Mouse (Mus musculus) heart, embryonic 11.5 days (tissue): ENCODE results near the gene Anks1. TPM values are rescaled to one million over a fixed set of nuclear protein-coding genes. Genes with fewer than 3 reads are reported as not detected.

Experiments
- ATAC-seq: fragments of 200-750 bp; cut with Nextera tagmentation; replicated peaks from 2 replicates; pipeline ENCODE4 v1.8.0; 2017; ENCODE audit warnings: moderate library complexity; ENCODE audit not compliant: insufficient number of reproducible peaks, low FRiP score, low TSS enrichment
- H3K27ac ChIP-seq: fragments of 300-500 bp; sonication (generic); 2 replicates; pipeline ENCODE4 v1.5.1; 2014; ENCODE audit warnings: mild to moderate bottlenecking, low read depth, low read length
- H3K27me3 ChIP-seq: fragments of 300-500 bp; sonication (generic); 2 replicates; pipeline ENCODE4 v1.6.1; 2014; ENCODE audit warnings: mild to moderate bottlenecking, low read length, mixed read lengths; ENCODE audit not compliant: control insufficient read depth, insufficient read depth
- H3K36me3 ChIP-seq: fragments of 300-500 bp; sonication (generic); 2 replicates; pipeline ENCODE4 v1.6.1; 2014; ENCODE audit warnings: mild to moderate bottlenecking, low read length, moderate library complexity, mixed read lengths; ENCODE audit not compliant: control insufficient read depth, insufficient read depth
- H3K4me1 ChIP-seq: fragments of 300-500 bp; sonication (generic); 2 replicates; pipeline ENCODE4 v1.6.1; 2014; ENCODE audit warnings: low read length; ENCODE audit not compliant: control insufficient read depth, insufficient read depth
- H3K4me2 ChIP-seq: fragments of 300-500 bp; sonication (generic); 2 replicates; pipeline ENCODE4 v1.6.1; 2014; ENCODE audit warnings: mild to moderate bottlenecking, moderate library complexity
- H3K4me3 ChIP-seq: fragments of 300-500 bp; sonication (generic); 2 replicates; pipeline ENCODE4 v1.5.1; 2014; ENCODE audit warnings: low read depth, low read length
- H3K9ac ChIP-seq: fragments of 300-500 bp; sonication (generic); 2 replicates; pipeline ENCODE4 v1.6.1; 2014; ENCODE audit warnings: mild to moderate bottlenecking, low read depth, low read length, moderate library complexity
- H3K9me3 ChIP-seq: fragments of 300-500 bp; sonication (generic); replicated peaks from 2 replicates; pipeline ENCODE4 v1.6.1; 2016; ENCODE audit warnings: low read length; ENCODE audit not compliant: control insufficient read depth
- WGBS: fragments of 180-500 bp; shearing (Covaris S2); extraction: QIAGEN DNeasy Blood & Tissue Kit; methylation state at CpG from one replicate; pipeline ENCODE4 v1.1.7; 2014; ENCODE audit not compliant: insufficient replicate concordance; 5-methylcytosine and 5-hydroxymethylcytosine counted together
- polyA plus RNA-seq: library from polyadenylated mRNA; unstranded; fragments of >200 nt; fragmentation: Nextera tagmentation; extraction: Ambion mirVana; gene quantifications from 2 replicates; pipeline ENCODE4 v1.2.1, GENCODE M21; 2014

Anks1 gene
- polyA plus RNA-seq, 1 experiment from 2014 or later = 6.9 TPM

DNA sequence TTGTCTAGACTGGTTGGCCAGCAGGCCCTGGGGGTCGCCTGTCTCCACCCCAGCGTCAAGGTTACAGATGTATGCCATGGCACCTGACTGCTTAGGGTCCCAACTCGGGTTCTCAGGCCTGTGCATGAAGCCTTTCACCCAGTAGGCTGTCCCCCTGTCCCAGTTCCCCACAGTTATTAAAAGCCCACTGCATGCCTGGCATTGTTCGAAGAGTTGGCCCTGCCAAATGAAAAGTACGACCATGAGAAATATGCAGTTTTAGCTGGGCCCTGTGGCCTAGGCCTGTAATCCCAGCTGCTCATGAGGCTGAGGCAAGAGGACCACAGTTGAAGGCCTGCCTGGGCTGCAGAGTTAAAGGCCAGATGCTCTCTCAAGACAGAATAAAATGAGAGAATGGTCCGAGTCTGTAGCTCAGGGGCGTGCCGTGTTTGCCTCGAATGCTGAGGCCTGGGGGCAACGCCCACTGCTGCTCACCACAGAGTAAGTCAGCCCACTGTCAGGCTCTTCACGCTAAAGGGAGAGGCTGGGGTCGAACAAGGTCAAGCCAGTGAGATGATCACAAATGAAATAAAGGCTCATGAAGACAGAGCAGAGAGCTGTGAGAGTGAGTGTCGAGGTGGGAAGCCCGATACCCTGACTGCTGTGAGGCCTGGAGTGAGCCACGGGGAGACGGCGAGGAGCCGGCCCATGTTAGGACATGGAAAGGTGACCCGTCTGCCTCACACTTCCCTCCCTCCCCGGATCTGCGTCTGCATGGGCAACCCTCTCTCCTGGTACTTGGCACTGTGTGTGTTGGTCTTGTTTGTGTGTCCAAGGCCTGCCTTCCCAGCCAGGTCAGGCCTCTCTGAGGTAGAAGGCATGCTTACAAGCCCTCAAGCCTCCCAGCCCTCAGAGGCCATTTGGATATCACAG lies 110.9 kb downstream of the Anks1 start:
- H3K9ac ChIP-seq = no peak overlapping the region
- H3K4me2 ChIP-seq = no peak overlapping the region
- H3K9me3 ChIP-seq = no peaks in the 10 kb centered on the region
- H3K4me3 ChIP-seq = no peak overlapping the region
- H3K27me3 ChIP-seq = no peaks in the 10 kb centered on the region
- 72% methylated on average over 21 of the region's 21 CpGs for WGBS
- ATAC-seq = no peak
- peaks cover 50% of the 10 kb centered on the region for H3K4me1 ChIP-seq
- 0 out of 2 replicates have a peak overlapping the region, but pooled peaks have one; percentile 11 for H3K27ac ChIP-seq
- no peaks in the 10 kb centered on the region for H3K36me3 ChIP-seq

DNA sequence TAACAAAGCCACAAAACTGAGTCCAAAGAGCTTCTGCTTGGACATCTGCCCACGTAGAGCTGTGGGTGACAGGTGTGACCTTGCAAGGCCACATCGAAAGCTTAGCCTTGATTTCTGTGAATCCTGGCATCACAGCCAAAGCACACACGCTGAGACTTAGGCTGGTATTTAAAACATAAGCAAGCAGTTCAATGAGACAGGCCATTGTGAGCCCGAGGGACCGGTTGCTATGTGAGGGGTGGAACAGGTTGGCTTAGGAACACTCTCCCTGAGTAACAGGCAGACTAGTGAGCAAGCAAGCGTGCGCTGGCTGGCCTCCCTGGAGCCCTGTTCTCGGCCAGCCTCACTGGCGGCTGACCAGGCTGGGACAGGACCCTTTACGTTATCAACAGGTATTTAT lies 112.8 kb downstream of the Anks1 start:
- Histone ChIP-seq H3K9me3 (no peaks in the 10 kb centered on the region), H3K4me1 (peaks cover 49% of the 10 kb centered on the region), H3K9ac (no peak overlapping the region), H3K27me3 (no peaks in the 10 kb centered on the region), H3K36me3 (no peaks in the 10 kb centered on the region), H3K4me2 (no peak overlapping the region; the same call in 1 of the 2 replicates), H3K4me3 (no peak overlapping the region), H3K27ac (0 out of 2 replicates have a peak overlapping the region, but pooled peaks have one; percentile 17)
- WGBS = 66% methylated on average over 10 of the region's 10 CpGs
- ATAC-seq = no peak

DNA sequence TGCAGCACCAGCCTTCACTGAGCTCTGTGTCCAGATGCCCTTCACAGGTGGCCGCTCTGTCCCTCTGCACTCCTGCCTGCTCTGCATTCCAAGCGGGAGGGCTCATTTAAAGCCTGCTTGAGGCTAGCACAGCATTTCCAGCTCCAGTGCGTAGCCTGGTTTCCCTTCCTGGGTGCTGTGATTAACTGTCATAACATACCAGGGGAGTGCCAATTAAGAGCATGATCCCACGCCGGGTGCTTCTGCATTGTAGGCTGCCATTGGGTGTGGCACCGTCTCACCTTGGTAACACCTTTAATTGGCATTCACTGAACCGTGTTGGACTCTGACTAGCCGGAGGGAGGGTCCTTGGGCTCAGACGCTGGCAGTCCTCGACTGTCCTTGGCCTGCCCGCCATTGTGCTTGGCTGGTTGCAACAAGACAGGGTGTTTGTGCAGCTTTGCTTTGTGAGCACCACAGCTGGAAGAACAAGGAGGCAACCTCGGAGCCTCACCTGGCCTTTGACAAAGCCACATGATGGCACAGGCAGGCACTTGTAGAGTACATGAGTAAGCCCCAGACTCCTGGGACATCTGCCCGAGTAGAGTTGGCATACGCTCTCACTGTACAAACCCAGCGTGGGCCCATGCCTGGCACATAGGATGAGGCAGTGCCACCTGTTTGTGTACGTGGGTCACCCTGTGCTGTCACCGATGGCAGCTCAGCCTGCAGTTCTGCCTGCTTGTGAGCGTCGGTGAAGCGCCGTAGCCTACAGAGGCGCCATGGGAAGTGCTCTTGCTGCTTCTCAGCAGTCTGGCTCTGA lies 113.9 kb downstream of the Anks1 start:
- WGBS = 83% methylated on average over 22 of the region's 22 CpGs
- Histone ChIP-seq H3K27ac (no peak overlapping the region), H3K4me1 (peaks cover 46% of the 10 kb centered on the region), H3K9me3 (no peaks in the 10 kb centered on the region), H3K4me3 (no peak overlapping the region), H3K4me2 (no peak overlapping the region), H3K36me3 (no peaks in the 10 kb centered on the region), H3K27me3 (no peaks in the 10 kb centered on the region), H3K9ac (0 out of 2 replicates have a peak overlapping the region, but pooled peaks have one; percentile 16)
- ATAC-seq = no peak

DNA sequence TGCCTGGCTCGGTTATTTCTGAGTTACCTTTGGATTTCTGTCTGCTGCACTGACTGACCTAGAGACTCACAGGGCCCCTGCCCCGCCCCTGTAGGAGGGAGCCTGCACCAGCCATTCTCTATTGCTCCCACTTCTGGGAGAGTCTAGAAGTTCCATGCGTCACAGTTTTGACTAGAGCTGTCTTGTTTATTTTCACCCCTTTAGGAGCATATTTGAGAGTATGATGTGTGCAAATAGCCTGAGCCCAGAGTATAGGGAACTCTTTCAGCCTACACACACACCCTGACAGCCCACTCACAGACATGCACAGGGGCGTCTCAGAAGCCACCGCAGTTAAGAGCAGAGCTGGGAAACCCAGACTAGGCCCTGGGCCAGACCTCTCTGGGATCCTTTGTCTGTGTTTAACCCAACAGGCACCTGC lies 116.4 kb downstream of the Anks1 start:
- Histone ChIP-seq H3K4me3 (no peak overlapping the region), H3K9ac (peak overlapping the region; percentile 0; the same call in 1 of the 2 replicates), H3K4me1 (peaks cover 44% of the 10 kb centered on the region), H3K27ac (peak overlapping the region; percentile 50; the same call in 1 of the 2 replicates), H3K27me3 (no peaks in the 10 kb centered on the region), H3K9me3 (no peaks in the 10 kb centered on the region), H3K36me3 (no peaks in the 10 kb centered on the region), H3K4me2 (no peak overlapping the region)
- no peak for ATAC-seq
- WGBS = 55% methylated on average over 5 of the region's 5 CpGs

DNA sequence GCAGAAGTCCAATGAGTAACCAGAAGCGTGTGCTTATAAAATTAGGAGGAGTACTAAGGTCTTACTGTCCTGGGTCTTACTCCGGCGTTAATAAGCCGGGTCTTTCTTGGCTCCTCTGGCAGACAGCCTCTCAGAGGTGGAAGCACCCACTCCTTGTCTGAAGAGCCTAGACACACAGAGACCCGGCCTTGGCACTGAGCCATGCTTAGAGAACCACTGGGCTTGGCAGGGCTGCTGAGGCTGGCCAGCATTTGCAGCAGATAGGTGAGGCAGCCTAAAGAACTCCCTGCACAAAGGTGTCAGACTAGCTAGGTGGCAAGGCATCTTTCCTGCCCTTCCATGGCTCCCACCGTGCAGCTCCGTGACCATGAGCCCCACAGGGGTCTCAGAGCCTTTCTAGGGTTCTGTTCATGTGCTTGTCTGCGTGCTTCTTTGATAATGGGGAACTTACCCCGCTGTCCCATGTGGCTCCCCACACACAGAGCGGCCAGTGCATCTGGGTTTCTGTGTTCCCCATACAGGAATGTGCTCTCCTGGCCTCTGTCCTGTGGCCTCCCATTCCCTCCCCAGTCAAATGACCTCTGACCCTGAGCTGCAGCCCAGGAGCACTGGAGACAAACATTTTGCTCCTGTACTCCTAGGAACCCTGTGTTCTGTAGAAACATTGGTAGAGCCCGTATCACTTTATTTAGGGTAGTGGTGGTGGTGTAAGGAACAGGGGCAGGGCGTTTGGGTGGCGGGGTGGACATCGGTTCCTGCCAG lies 117.2 kb downstream of the Anks1 start:
- H3K27me3 ChIP-seq = no peaks in the 10 kb centered on the region
- H3K4me2 ChIP-seq = no peak overlapping the region
- ATAC-seq = no peak
- WGBS = 72% methylated on average over 14 of the region's 14 CpGs
- H3K9ac ChIP-seq = 0 out of 2 replicates have a peak overlapping the region, but pooled peaks have one; percentile 22
- H3K4me1 ChIP-seq = peaks cover 42% of the 10 kb centered on the region
- no peaks in the 10 kb centered on the region for H3K9me3 ChIP-seq
- no peak overlapping the region for H3K4me3 ChIP-seq
- peak overlapping the region; percentile 50; the same call in 1 of the 2 replicates for H3K27ac ChIP-seq
- H3K36me3 ChIP-seq = no peaks in the 10 kb centered on the region

DNA sequence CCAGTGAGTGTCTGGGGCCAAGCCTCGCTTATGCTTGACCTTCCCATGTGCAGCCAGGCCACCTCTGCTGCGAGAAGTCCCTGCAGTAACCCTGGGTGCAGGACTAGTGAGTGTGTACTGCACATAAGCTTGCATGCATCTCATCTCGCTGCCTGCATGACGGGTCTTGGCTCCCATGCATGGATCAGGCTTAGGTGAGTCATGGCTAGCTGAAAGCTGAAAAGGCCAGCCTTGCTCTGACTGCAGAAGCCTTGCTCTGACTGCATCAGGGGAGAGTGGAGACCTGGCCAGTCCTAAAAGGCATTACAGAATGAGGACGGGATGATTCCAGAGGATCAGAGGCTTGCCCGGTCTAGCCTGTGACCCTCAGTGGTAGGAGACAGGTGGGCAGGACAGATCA lies 118.1 kb downstream of the Anks1 start:
- no peak for ATAC-seq
- Histone ChIP-seq H3K27ac (no peak overlapping the region), H3K9ac (no peak overlapping the region), H3K4me1 (peaks cover 48% of the 10 kb centered on the region), H3K9me3 (no peaks in the 10 kb centered on the region), H3K27me3 (no peaks in the 10 kb centered on the region), H3K4me2 (no peak overlapping the region), H3K36me3 (no peaks in the 10 kb centered on the region), H3K4me3 (no peak overlapping the region)
- WGBS = 87% methylated on average over 6 of the region's 6 CpGs

DNA sequence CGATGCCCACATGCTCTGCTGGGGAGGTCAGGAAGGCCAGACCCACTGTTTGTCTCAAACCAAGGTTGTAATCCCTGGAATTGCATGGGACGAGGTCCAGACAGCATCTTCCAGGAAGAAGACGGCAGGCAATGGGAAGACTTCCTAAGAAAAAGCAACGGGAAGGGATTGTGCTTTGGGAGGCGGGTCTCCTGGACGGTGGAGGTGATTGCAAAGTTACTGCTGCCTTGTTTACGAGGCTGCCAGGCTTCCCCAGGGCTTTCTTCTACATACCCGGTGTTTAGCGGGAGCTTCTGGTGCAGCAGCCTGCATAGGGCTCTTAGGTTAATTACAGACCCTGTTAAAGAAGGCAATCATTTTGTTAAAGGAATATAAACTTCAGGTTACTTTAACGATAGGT lies 119.1 kb downstream of the Anks1 start:
- no peak overlapping the region for H3K9ac ChIP-seq
- no peaks in the 10 kb centered on the region for H3K27me3 ChIP-seq
- H3K4me2 ChIP-seq = no peak overlapping the region
- no peaks in the 10 kb centered on the region for H3K36me3 ChIP-seq
- H3K4me1 ChIP-seq = peaks cover 52% of the 10 kb centered on the region
- 74% methylated on average over 10 of the region's 10 CpGs for WGBS
- no peak for ATAC-seq
- no peak overlapping the region for H3K4me3 ChIP-seq
- no peak overlapping the region for H3K27ac ChIP-seq
- H3K9me3 ChIP-seq = no peaks in the 10 kb centered on the region

DNA sequence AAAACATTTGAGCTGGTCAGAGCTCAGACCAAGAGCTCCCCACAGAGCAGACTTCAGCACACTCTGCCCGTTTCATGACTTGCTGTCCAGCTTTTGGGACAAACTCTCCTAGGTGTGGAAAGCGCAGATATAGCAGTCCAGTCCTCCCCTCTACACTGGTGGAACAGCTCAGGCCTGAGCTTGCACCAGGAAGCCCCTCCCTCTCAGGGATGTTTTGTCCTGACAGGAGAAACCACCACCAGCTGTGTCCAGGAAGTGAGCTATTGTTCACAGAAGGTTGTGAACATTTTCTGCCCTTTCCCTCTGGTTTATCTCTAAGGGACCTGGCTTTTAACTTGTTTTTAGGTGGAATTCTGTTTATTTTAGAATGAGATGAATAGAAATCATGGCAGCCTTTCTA lies 120.2 kb downstream of the Anks1 start:
- Histone ChIP-seq H3K9me3 (no peaks in the 10 kb centered on the region), H3K36me3 (no peaks in the 10 kb centered on the region; the same call in 1 of the 2 replicates), H3K4me3 (no peak overlapping the region), H3K4me2 (no peak overlapping the region), H3K27ac (0 out of 2 replicates have a peak overlapping the region, but pooled peaks have one; percentile 0), H3K9ac (no peak overlapping the region), H3K27me3 (no peaks in the 10 kb centered on the region), H3K4me1 (peaks cover 55% of the 10 kb centered on the region)
- ATAC-seq = 0 out of 2 replicates have a peak, but pooled peaks have one; percentile 48
- WGBS = 54% methylated on average over 2 of the region's 2 CpGs
